Mouse (Mus musculus) CH12.LX (cell line): Measurements from ENCODE around the gene Angel1.

Experiments
- CHD2 ChIP-seq: IDR thresholded peaks from 2 replicates; pipeline ENCODE4 v1.6.1; 2011; ENCODE audit warnings: low read length, improper control_type of control experiment
- CTCF ChIP-seq, 2 experiments: IDR thresholded peaks in 1 of 2; conservative IDR thresholded peaks in 1 of 2; 2 replicates each; pipeline ENCODE4 v1.5.1; 2011 to 2012; ENCODE audit warnings: low read depth in 2 of 2, low read length in 2 of 2, improper control_type of control experiment in 1 of 2, inconsistent platforms in 1 of 2, mild to moderate bottlenecking in 1 of 2, moderate library complexity in 1 of 2
- POLR2A ChIP-seq: IDR thresholded peaks from 2 replicates; pipeline ENCODE4 v1.6.1; 2011; ENCODE audit warnings: low read depth, mild to moderate bottlenecking, improper control_type of control experiment, low read length
- USF1 ChIP-seq: IDR thresholded peaks from 2 replicates; pipeline ENCODE4 v1.6.1; 2014; ENCODE audit warnings: low read depth, mild to moderate bottlenecking, inconsistent platforms, low read length, improper control_type of control experiment

DNA sequence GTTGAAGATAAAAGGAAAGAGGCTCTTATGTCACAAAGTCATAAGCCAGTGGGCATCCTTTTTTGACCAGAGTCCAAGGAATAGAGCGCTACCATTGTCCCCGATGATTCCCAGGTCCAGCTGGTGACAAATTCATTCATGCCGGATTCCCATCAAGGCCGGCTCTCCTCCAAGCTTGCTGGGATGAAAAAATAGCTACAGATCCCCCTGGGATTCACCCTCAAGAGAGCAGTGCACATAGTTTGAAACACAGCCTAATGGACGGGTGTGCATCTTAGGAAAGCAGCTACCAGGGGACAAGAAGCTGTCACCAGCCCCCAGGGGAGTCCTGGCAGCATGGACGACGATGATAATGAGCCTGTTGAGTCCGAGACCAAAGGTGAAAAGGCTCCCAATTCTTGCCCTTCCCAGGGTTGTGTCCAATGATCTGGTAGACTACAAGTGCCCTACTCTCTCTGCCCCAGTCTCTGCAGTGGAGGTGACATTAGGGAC lies 8.1 kb upstream of the Angel1 start, which contains the start of gene Lrrc74a:
- TF ChIP-seq POLR2A (no peak), CTCF (conservative IDR thresholded peaks at IDR 0.05 in 1 of 2, IDR thresholded peaks at IDR 0.05 in 1 of 2; ENCODE audit: low read depth in 2 of 2, low read length in 2 of 2) (no peak), USF1 (no peak), CHD2 (no peak)
